Mouse (Mus musculus) lung, postnatal 25 days (tissue): ENCODE results near the gene Nid2.

Experiments
- DNase-seq: peaks from one replicate; pipeline ENCODE4 v3.0.0; 2022; ENCODE audit warnings: low spot score

Nid2 gene

GRCm38 (mm10) chr14:19785797-19786588 lies 34.9 kb downstream of the Nid2 start:
- no peak for DNase-seq

DNA sequence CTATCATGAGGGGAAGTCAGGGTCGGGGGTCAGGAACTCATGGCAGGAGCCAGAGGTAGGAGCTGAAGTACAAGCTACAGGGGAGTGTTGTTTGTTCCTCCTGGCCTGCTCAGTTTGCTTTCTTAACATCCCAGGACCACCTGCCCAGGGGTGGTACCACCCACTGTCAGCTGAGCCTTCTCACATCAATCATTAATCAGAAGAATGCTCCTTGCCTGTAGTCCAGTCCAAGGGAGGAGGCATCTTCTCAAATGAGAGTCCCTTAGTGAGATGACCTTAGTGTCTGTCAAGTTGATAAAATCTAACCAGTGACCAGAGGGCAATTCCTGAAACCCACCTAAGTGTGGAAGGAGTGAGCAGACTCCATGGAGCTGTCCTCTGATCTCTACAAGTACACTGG lies 37.4 kb downstream of the Nid2 start:
- no peak for DNase-seq

- DNase-seq = no peak
These were observed 43.8 kb downstream of the Nid2 start for GRCm38 (mm10) chr14:19794881-19795280.

GRCm38 (mm10) chr14:19796541-19797304 lies 45.7 kb downstream of the Nid2 start:
- no peak for DNase-seq

GRCm38 (mm10) chr14:19800485-19800884 lies 49.4 kb downstream of the Nid2 start:
- no peak for DNase-seq

GRCm38 (mm10) chr14:19801474-19802215 lies 50.6 kb downstream of the Nid2 start:
- no peak for DNase-seq

DNA sequence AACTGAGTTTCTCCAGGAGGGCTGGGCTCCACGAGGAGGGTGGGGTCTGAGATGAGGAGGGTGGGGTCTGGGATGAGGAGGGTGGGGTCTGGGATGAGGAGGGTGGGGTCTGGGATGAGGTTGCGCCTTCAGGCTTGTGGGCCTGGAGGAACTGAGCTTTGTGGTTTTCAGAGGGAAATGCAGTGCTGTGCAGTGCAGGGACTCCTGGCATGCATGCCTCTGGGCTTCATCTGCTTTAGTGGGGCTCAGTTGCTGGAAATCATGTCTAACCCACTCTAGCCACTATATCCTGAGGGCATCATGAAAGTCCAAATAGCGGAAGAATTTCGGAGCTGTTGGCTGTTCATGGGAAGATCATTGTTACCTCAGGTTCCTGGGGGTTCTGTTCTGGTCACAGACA lies 52.2 kb downstream of the Nid2 start:
- DNase-seq = no peak

- no peak for DNase-seq
These were observed 52.6 kb downstream of the Nid2 start for GRCm38 (mm10) chr14:19803623-19804022.

DNA sequence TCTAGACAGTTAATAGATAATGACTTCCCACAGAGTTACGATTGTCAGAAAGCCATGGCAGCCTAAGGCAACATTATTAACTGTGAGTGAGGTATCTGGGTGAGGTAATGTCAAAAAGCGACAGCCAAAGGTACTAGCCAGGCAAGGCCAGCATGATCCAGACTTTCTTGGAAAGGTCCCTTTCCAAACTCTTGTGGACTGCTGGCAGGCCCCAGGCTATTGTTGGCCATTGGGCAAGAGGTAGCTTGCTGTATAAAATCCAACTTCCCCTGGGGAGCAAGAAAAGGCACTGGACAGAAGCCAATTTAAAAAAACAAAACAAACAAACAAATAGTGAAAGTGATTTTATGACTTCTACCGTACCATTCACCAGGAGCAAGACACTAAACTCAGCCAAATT lies 56.3 kb downstream of the Nid2 start:
- DNase-seq = no peak

- no peak for DNase-seq
These were observed 56.8 kb downstream of the Nid2 start for GRCm38 (mm10) chr14:19807858-19808257.

DNA sequence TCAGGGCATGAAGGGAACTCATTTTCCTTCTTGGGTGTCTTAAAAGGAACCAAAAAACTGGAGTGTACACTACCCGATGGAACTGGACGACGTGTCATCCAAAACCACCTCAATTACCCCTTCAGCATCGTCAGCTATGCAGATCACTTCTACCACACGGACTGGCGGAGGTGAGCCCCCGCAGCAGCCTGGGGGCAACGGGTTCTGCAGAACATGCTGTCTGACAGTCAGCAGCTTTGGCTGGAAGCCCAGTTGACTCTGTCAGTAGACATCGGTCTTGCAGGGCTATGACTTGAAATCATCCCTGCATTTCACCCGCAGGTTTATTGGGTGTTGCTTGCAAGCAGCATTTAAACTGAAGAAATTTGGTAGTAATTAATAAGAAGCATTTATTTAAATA lies 58.9 kb downstream of the Nid2 start:
- DNase-seq = no peak

DNA sequence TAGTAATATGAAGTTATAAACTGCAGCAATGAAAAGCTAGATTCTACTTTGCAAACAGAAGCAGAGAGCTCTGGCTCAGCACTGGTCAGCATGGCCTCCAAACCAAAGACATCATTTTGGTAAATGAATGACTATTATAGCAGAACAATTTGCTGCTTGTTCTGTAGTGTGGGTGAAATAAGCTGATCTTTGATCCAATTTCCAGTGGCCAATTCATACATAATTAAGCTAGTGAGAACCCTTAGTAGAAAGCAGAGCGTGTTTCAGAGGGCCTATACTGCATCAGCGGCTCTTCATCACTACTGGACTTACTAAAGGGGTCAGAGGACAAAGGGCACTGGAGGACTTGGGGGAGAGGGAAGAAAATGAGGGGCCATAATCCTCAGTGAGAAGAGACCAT lies 62.0 kb downstream of the Nid2 start:
- DNase-seq = no peak

DNA sequence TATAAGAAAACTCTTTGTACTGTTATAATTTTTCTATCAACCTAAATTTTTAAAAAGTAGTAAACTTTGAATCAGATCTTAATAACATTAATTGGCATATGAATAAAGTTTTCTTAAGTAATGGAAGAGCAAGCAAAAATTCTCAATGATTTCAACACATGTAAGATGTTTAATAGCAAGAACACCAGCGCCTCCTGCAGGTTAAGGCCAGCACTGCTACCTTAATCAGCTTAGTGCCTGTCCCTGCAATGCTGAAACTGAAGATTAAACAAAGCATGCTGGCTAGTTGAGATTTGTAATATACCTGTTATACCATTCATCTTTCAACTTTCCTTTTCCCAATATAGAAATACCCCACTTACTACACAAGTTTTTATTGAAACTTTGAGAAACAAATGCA lies 66.9 kb downstream of the Nid2 start:
- peak; percentile 82 for DNase-seq

GRCm38 (mm10) chr14:19821686-19822085 lies 70.6 kb downstream of the Nid2 start:
- no peak for DNase-seq

DNA sequence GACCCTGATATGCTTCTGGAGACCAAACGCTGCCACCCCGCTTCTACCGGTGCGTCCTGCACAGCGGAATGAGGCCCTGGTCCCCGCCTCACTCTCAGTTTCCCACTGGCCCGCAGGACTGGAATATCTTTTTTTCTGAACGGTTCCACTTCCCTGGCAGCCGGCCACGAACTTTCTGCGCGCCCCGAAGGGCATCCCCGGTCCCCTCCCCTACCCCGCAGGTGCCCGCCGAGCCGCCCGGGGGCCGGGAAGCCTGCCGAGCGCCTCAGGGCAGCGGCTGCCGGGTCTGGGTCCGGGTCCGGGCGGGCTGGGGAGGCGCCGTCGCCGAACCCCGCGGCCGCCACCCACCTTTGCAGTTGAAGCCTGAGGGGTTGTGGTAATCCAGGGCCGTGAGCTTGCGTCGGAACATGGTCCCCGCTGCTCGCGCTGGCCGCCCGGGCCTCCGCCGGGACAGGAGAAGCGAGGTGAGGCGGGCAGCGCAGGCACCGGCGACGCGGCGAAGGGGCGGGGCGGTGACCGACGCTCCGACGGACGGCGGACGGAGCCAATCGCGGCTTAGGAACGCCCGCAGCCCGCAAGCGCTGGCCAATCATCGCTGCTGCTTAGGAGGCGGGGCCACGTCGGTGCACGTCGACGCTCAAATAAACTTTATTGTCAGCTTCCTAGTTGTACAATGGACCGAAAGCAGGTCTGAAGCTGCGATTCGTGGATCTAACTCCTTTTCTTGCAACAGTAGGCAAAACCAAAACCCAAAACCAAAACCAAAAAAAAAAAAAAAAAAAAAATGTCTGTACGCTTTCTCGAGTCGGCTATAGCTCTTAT lies 72.5 kb downstream of the Nid2 start, which contains the start of gene Rtraf:
Gene Rtraf, minus strand, starts transcription at position 504 of the 822 bp plus-strand sequence.
- DNase-seq = peak; percentile 94

GRCm38 (mm10) chr14:19825481-19825880 lies 74.4 kb downstream of the Nid2 start:
- no peak for DNase-seq

DNA sequence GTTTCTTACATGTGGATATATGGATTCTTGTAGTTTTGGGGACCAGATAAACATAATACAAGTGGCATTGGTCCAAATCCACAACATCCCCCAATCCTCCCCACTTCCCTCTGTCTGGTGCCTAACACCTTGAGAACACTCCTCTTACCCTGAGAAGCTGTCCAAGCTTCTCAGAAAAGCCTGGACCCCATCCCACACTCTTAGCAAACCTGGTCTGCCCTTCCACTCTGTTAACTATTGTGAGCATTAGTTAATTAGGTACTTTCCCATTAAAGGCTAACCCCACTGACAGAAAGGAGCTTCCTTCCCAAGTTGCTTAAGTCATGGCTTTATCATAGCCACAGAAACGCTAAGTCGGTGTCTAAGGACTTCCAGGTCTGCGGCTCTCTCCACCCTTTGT lies 85.2 kb downstream of the Nid2 start:
- DNase-seq = no peak

- peak; percentile 41 for DNase-seq
These were observed 88.7 kb downstream of the Nid2 start for GRCm38 (mm10) chr14:19839600-19840332.

GRCm38 (mm10) chr14:19853471-19853870 lies 102.4 kb downstream of the Nid2 start:
- no peak for DNase-seq

DNA sequence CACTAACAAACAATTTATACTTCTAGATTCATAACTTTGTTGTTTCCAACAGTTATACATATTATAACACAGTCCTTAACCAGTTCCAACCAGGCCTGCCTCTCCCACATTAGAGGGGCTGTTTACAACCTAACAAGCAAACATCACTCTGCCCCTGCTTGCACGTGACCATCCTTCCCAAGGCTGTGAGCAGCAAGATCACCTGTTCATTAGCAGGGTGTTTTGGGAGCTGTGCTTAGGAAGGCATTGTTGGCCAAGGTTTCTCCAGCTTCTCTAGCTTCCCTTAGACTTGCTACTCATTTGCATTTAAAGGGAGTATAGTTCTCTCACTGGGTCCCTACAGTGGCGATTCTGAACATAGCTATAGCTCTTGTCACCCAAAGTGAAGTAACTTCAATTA lies 107.2 kb downstream of the Nid2 start:
- no peak for DNase-seq
